Mouse (Mus musculus): Measurements from ENCODE around the gene Ddhd1.

GRCm38 (mm10) chr14:45554336-45554735 lies 103.6 kb downstream of the Ddhd1 start:
- TF ChIP-seq NELFE (IDR thresholded peaks at IDR 0.05; ENCODE audit: low read depth, low read length) (no peak), CTCF (conservative IDR thresholded peaks at IDR 0.05 in 1 of 2, IDR thresholded peaks at IDR 0.05 in 1 of 2; ENCODE audit: low read depth in 2 of 2, low read length in 2 of 2) (no peak), SIN3A (IDR thresholded peaks at IDR 0.05; ENCODE audit: low read length) (no peak), ZC3H11A (IDR thresholded peaks at IDR 0.05; ENCODE audit: low read depth, low read length) (no peak), POLR2A (IDR thresholded peaks at IDR 0.05; ENCODE audit: low read depth, low read length) (no peak), MYC (IDR thresholded peaks at IDR 0.05; ENCODE audit: low read depth, low read length) (no peak), ZMIZ1 (IDR thresholded peaks at IDR 0.05; ENCODE audit: low read depth, low read length) (no peak), CHD2 (IDR thresholded peaks at IDR 0.05; ENCODE audit: low read length) (no peak)

Data from CH12.LX (cell line).